Mouse (Mus musculus): ENCODE data around the gene Tcaf3. TPM values are rescaled to one million over a fixed set of nuclear protein-coding genes. Genes with fewer than 3 reads are reported as not detected.
A peak's percentile ranks its signal among the peaks of the same experiment; 100 is the strongest.

Tcaf3 gene
- not detected in 2 replicates for polyA plus RNA-seq (2012; ENCODE audit: insufficient read depth, insufficient read length, missing spikeins)

DNA sequence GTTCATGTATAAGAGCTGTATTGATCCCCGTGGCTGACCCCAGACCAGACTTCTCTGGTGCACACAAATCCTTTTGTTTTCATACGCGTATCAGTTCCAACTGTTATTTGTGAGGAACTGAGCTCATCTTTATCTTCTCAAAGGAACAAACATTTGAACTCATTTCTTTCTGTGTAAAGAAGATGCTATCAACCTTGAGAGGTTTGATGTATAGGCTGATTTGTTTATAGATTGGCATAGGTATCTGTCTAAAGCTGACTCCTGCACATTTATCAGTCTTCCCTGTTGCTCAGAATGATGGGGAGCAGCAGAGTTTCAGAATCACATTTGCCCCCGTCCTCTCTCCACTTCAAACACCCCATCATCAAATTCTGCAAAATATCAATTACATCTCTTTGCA is at the start of gene Tcaf3:
TSS of gene Tcaf3 (minus strand) at position 101 of the 400 bp plus-strand sequence.
- no peaks in the 10 kb centered on the region for H3K4me1 ChIP-seq (ENCODE audit: control insufficient read depth, insufficient read depth, low read length)
- no peak within 1 kb of the TSS for H3K4me3 ChIP-seq (ENCODE audit: insufficient read depth, low read length)
- no peak within 1 kb of the TSS for H3K27ac ChIP-seq (ENCODE audit: insufficient read depth, low read depth, low read length)
- TF ChIP-seq CTCF (IDR thresholded peaks at IDR 0.05; ENCODE audit: low read depth, low read length), result no peak
- TF ChIP-seq POLR2A (IDR thresholded peaks at IDR 0.05; ENCODE audit: borderline replicate concordance, low read depth, low read length), result no peak

DNA sequence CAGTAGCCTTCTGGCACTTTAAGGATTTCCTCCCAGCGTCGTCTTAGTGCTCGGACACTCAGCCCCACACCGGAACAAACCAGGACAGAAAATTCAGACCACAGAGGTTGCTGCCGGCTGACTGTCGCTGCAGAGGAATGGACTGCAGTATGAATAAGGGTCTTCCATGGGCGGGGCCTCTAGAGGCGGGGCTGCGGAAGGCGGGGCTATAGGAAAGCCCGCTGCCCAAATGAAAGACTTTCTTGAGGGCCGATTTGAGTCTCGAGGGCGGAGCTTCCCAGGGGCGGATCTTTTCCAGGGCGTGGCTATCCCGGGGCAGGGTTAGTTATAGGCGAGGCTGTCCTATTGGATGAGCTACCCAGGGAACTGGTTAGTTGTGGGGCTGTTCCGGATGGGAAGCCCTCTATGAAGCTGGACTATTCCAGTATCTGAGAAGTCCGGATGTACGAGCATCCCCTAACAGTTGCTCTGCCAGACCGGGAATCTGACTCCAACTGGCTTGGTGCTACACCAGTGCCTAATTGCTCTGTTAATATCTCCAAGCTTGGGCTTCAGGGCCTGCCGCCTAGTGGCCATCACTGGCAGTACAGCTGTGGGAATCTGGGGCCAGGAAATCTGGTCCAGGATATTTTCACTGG is 47.5 kb upstream of the Tcaf3 start, which contains the start of gene Tcaf2:
TSS of gene Tcaf2 (minus strand) at position 343 of the 638 bp plus-strand sequence.
- Histone ChIP-seq H3K27ac (ENCODE audit: insufficient read depth, low read depth, low read length) (no peak within 1 kb of the TSS), H3K4me3 (ENCODE audit: insufficient read depth, low read length) (no peak within 1 kb of the TSS), H3K4me1 (ENCODE audit: control insufficient read depth, insufficient read depth, low read length) (no peaks in the 10 kb centered on the region)
- TF ChIP-seq CTCF (IDR thresholded peaks at IDR 0.05; ENCODE audit: low read depth, low read length), result 0 out of 2 replicates have a peak, but pooled peaks have one; percentile 34
- TF ChIP-seq POLR2A (IDR thresholded peaks at IDR 0.05; ENCODE audit: borderline replicate concordance, low read depth, low read length), result no peak

- no peak for TF ChIP-seq POLR2A (IDR thresholded peaks at IDR 0.05; ENCODE audit: borderline replicate concordance, low read depth, low read length)
- TF ChIP-seq CTCF (IDR thresholded peaks at IDR 0.05; ENCODE audit: low read depth, low read length), result no peak
- Histone ChIP-seq H3K4me1 (ENCODE audit: control insufficient read depth, insufficient read depth, low read length) (no peaks in the 10 kb centered on the region), H3K27ac (ENCODE audit: insufficient read depth, low read depth, low read length) (no peak overlapping the region), H3K4me3 (ENCODE audit: insufficient read depth, low read length) (no peak overlapping the region)
These were observed 36.9 kb upstream of the Tcaf3 start for GRCm38 (mm10) chr6:42634393-42634792.

- no peak overlapping the region for H3K27ac ChIP-seq (ENCODE audit: insufficient read depth, low read depth, low read length)
- TF ChIP-seq POLR2A (IDR thresholded peaks at IDR 0.05; ENCODE audit: borderline replicate concordance, low read depth, low read length) (no peak), CTCF (IDR thresholded peaks at IDR 0.05; ENCODE audit: low read depth, low read length) (no peak)
- no peaks in the 10 kb centered on the region for H3K4me1 ChIP-seq (ENCODE audit: control insufficient read depth, insufficient read depth, low read length)
- no peak overlapping the region for H3K4me3 ChIP-seq (ENCODE audit: insufficient read depth, low read length)
These were observed 33.9 kb upstream of the Tcaf3 start for GRCm38 (mm10) chr6:42631395-42631794.

DNA sequence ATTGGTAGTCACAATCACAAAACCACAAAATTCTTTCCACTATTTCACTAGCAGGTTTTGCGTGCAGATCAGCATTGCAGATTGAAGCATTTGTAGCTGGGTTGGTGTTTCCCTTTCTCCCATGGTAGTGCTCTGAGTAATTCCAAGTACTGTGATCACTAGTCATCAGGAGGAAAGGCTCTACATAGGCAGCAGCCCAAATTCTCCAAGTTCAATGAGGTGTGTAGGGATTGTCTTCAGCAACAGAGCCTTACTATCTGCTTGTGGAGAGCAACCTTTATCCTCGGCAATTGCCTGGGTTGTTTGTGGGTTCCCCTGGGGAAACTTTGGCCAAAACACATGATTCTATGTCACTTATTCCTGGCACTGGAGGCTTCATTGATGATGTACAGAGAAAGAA is 19.4 kb upstream of the Tcaf3 start:
- Histone ChIP-seq H3K4me3 (ENCODE audit: insufficient read depth, low read length) (no peak overlapping the region), H3K27ac (ENCODE audit: insufficient read depth, low read depth, low read length) (no peak overlapping the region), H3K4me1 (ENCODE audit: control insufficient read depth, insufficient read depth, low read length) (no peaks in the 10 kb centered on the region)
- no peak for TF ChIP-seq POLR2A (IDR thresholded peaks at IDR 0.05; ENCODE audit: borderline replicate concordance, low read depth, low read length)

GRCm38 (mm10) chr6:42612218-42612617 is 14.7 kb upstream of the Tcaf3 start:
- no peak overlapping the region for H3K4me3 ChIP-seq (ENCODE audit: insufficient read depth, low read length)
- H3K4me1 ChIP-seq (ENCODE audit: control insufficient read depth, insufficient read depth, low read length), result no peaks in the 10 kb centered on the region
- H3K27ac ChIP-seq (ENCODE audit: insufficient read depth, low read depth, low read length), result no peak overlapping the region
- TF ChIP-seq CTCF (IDR thresholded peaks at IDR 0.05; ENCODE audit: low read depth, low read length) (no peak), POLR2A (IDR thresholded peaks at IDR 0.05; ENCODE audit: borderline replicate concordance, low read depth, low read length) (no peak)

GRCm38 (mm10) chr6:42610954-42611522 is 13.5 kb upstream of the Tcaf3 start:
- H3K4me1 ChIP-seq (ENCODE audit: control insufficient read depth, insufficient read depth, low read length), result no peaks in the 10 kb centered on the region
- H3K27ac ChIP-seq (ENCODE audit: insufficient read depth, low read depth, low read length), result no peak overlapping the region
- no peak overlapping the region for H3K4me3 ChIP-seq (ENCODE audit: insufficient read depth, low read length)
- TF ChIP-seq CTCF (IDR thresholded peaks at IDR 0.05; ENCODE audit: low read depth, low read length), result no peak
- TF ChIP-seq POLR2A (IDR thresholded peaks at IDR 0.05; ENCODE audit: borderline replicate concordance, low read depth, low read length), result no peak

- Histone ChIP-seq H3K27ac (ENCODE audit: insufficient read depth, low read depth, low read length) (no peak overlapping the region), H3K4me3 (ENCODE audit: insufficient read depth, low read length) (no peak overlapping the region), H3K4me1 (ENCODE audit: control insufficient read depth, insufficient read depth, low read length) (no peaks in the 10 kb centered on the region)
- TF ChIP-seq CTCF (IDR thresholded peaks at IDR 0.05; ENCODE audit: low read depth, low read length) (no peak), POLR2A (IDR thresholded peaks at IDR 0.05; ENCODE audit: borderline replicate concordance, low read depth, low read length) (no peak)
These were observed 4.2 kb downstream of the Tcaf3 start for GRCm38 (mm10) chr6:42593138-42593882.

GRCm38 (mm10) chr6:42586569-42586968 is 10.9 kb downstream of the Tcaf3 start:
- H3K4me3 ChIP-seq (ENCODE audit: insufficient read depth, low read length), result no peak overlapping the region
- H3K4me1 ChIP-seq (ENCODE audit: control insufficient read depth, insufficient read depth, low read length), result no peaks in the 10 kb centered on the region
- no peak for TF ChIP-seq POLR2A (IDR thresholded peaks at IDR 0.05; ENCODE audit: borderline replicate concordance, low read depth, low read length)
- no peak for TF ChIP-seq CTCF (IDR thresholded peaks at IDR 0.05; ENCODE audit: low read depth, low read length)
- no peak overlapping the region for H3K27ac ChIP-seq (ENCODE audit: insufficient read depth, low read depth, low read length)

DNA sequence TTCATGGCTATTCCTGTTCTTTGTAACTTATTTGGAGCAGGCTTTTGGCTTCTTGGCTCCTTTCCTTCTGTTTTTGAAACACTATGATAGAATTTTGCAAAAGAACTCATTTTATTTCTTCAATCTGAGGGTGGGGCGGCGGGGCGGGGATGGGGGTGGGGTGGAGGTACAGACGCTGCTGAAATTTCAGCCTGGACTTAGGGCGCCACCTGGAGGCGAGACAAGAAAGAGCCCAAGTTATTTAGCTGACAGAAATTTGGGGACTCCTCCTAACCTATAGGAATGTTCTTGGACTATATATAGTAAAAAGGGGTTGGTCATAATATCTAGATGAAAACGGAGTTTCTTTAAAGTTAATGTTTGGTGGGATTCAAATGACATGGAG is 14.0 kb downstream of the Tcaf3 start:
- H3K4me1 ChIP-seq (ENCODE audit: control insufficient read depth, insufficient read depth, low read length), result no peaks in the 10 kb centered on the region
- H3K4me3 ChIP-seq (ENCODE audit: insufficient read depth, low read length), result no peak overlapping the region
- no peak for TF ChIP-seq POLR2A (IDR thresholded peaks at IDR 0.05; ENCODE audit: borderline replicate concordance, low read depth, low read length)
- TF ChIP-seq CTCF (IDR thresholded peaks at IDR 0.05; ENCODE audit: low read depth, low read length), result peak; percentile 74
- H3K27ac ChIP-seq (ENCODE audit: insufficient read depth, low read depth, low read length), result no peak overlapping the region
